Mouse (Mus musculus): Measurements from ENCODE around the gene Gm11168. TPM values are rescaled to one million over a fixed set of nuclear protein-coding genes. Genes with fewer than 3 reads are reported as not detected.
"Not testable (repeated sequence)": the region's sequence is repeated elsewhere in the genome, so short reads cannot be mapped to it uniquely, and the experiment has no call there.

Gene Gm11168
- polyA plus RNA-seq, 1 experiment from 2014 or later: not detected

GRCm38 (mm10) chr9:3029276-3030000 lies 26.3 kb downstream of the Gm11168 start:
- not testable (repeated sequence) for H3K36me3 ChIP-seq; H3K9ac ChIP-seq; ATAC-seq (ENCODE audit: low FRiP score, low read depth); H3K4me3 ChIP-seq; H3K9me3 ChIP-seq; H3K4me2 ChIP-seq (replicated peaks); H3K27ac ChIP-seq; H3K27me3 ChIP-seq (replicated peaks); H3K4me1 ChIP-seq
- 63% methylated on average over 14 of the region's 16 CpGs for WGBS

GRCm38 (mm10) chr9:3030677-3031318 lies 27.7 kb downstream of the Gm11168 start:
- H3K36me3 ChIP-seq; H3K4me2 ChIP-seq (replicated peaks); H3K4me3 ChIP-seq; H3K27ac ChIP-seq; H3K9ac ChIP-seq; H3K4me1 ChIP-seq; H3K9me3 ChIP-seq; H3K27me3 ChIP-seq (replicated peaks): not testable (repeated sequence)
- 0 out of 2 replicates have a peak, but pooled peaks have one; percentile 31 for ATAC-seq (ENCODE audit: low FRiP score, low read depth)
- whole genome bisulfite sequencing: 61% methylated on average over 2 of the region's 10 CpGs

- H3K4me3 ChIP-seq; H3K27ac ChIP-seq; H3K9ac ChIP-seq; ATAC-seq (ENCODE audit: low FRiP score, low read depth); H3K4me1 ChIP-seq; H3K9me3 ChIP-seq; H3K27me3 ChIP-seq (replicated peaks); H3K4me2 ChIP-seq (replicated peaks); H3K36me3 ChIP-seq: not testable (repeated sequence)
- WGBS: 43% methylated on average over 1 of the region's 8 CpGs
Observed at GRCm38 (mm10) chr9:3034299-3034698, 31.2 kb downstream of the Gm11168 start, which contains the start of gene Gm17535. TSS of gene Gm17535 (plus strand) at chr9:3034599.

DNA sequence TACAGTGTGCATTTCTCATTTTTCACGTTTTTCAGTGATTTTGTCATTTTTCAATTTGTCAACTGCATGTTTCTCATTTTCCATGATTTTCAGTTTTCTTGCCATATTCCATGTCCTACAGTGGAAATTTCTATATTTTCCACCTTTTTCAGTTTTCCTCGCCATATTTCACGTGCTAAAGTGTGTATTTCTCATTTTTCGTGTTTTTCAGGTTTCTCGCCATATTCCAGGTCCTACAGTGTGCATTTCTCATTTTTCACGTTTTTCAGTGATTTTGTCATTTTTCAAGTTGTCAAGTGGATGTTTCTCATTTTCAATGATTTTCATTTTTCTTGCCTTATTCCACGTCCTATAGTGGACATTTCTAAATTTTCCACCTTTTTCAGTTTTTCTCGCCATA lies 33.4 kb downstream of the Gm11168 start, which contains the start of gene Gm10715:
Gene Gm10715, plus strand, starts transcription at position 301 of the 400 bp plus-strand sequence.
- H3K36me3 ChIP-seq; H3K9me3 ChIP-seq; H3K4me3 ChIP-seq; ATAC-seq (ENCODE audit: low FRiP score, low read depth); H3K4me1 ChIP-seq; H3K4me2 ChIP-seq (replicated peaks); H3K9ac ChIP-seq; H3K27ac ChIP-seq; H3K27me3 ChIP-seq (replicated peaks): not testable (repeated sequence)
- 79% methylated on average over 8 of the region's 8 CpGs for WGBS

DNA sequence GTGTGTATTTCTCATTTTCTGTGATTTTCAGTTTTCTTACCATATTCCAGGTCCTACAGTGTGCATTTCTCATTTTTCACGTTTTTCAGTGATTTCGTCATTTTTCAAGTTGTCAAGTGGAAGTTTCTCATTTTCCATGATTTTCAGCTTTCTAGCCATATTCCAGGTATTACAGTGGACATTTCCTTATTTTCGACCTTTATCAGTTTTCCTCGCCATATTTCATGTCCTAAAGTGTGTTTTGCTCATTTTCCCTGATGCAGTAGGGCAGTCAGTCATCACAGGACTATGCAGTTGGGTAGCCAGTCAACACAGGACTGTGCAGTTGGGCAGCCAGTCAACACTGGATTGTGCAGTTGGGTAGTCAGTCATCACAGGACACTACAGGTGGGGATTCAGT lies 35.0 kb downstream of the Gm11168 start:
- not testable (repeated sequence) for H3K4me3 ChIP-seq; H3K4me1 ChIP-seq; H3K36me3 ChIP-seq; H3K9me3 ChIP-seq; H3K27ac ChIP-seq; H3K4me2 ChIP-seq (replicated peaks); ATAC-seq (ENCODE audit: low FRiP score, low read depth); H3K27me3 ChIP-seq (replicated peaks); H3K9ac ChIP-seq
- 70% methylated on average over 4 of the region's 4 CpGs for WGBS

Small RNA genes within 50 kb of the gene (microRNA-seq; reads per million reads assigned to microRNA genes)
- gene Mir101c: not detected

Other genes starting within 250 kb of the Gm11168 start
- not detected in 2 replicates for gene Gm10722, start 2.4 kb upstream of the Gm11168 start, polyA plus RNA-seq (2016; fragmentation: Nextera tagmentation; extraction: Ambion mirVana)
- 0.49 TPM in 1 of 2 replicates, not detected in the other for gene Gm10721, start 9.8 kb downstream of the Gm11168 start, polyA plus RNA-seq (2016; fragmentation: Nextera tagmentation; extraction: Ambion mirVana)
- gene Gm10720, start 12.3 kb downstream of the Gm11168 start, polyA plus RNA-seq (2016; fragmentation: Nextera tagmentation; extraction: Ambion mirVana): not detected in 2 replicates
- 1.1 and 1.2 TPM in 2 replicates for gene Gm10719, start 14.1 kb downstream of the Gm11168 start, polyA plus RNA-seq (2016; fragmentation: Nextera tagmentation; extraction: Ambion mirVana)
- 1.4 and 2.3 TPM in 2 replicates for gene Gm10718, start 20.2 kb downstream of the Gm11168 start, polyA plus RNA-seq (2016; fragmentation: Nextera tagmentation; extraction: Ambion mirVana)
- gene Gm10717, start 22.1 kb downstream of the Gm11168 start, polyA plus RNA-seq (2016; fragmentation: Nextera tagmentation; extraction: Ambion mirVana): 0.97 and 1.1 TPM in 2 replicates
- not detected in 2 replicates for gene Gm17535, start 31.3 kb downstream of the Gm11168 start, polyA plus RNA-seq (2016; fragmentation: Nextera tagmentation; extraction: Ambion mirVana)
- gene Gm10715, start 33.5 kb downstream of the Gm11168 start, polyA plus RNA-seq (2016; fragmentation: Nextera tagmentation; extraction: Ambion mirVana): not detected in 2 replicates

Measured in neural tube, embryonic 12.5 days (tissue).